Mouse (Mus musculus): ENCODE data around the gene Pipox. TPM values are rescaled to one million over a fixed set of nuclear protein-coding genes. Genes with fewer than 3 reads are reported as not detected.

The Pipox gene
- polyA plus RNA-seq, 1 experiment from 2014 or later = 7.3 TPM

Other genes starting within 250 kb of the Pipox start
- 3.6 and 3.7 TPM in 2 replicates for gene Nufip2, start 207.9 kb downstream of the Pipox start, polyA plus RNA-seq (2016; fragmentation: Nextera tagmentation; extraction: Ambion mirVana)
- gene Cryba1, start 168.8 kb downstream of the Pipox start, polyA plus RNA-seq (2016; fragmentation: Nextera tagmentation; extraction: Ambion mirVana) = 1.6 and 2.2 TPM in 2 replicates
- 29.7 and 32.9 TPM in 2 replicates for gene Myo18a, start 130.8 kb downstream of the Pipox start, polyA plus RNA-seq (2016; fragmentation: Nextera tagmentation; extraction: Ambion mirVana)
- gene Gm10277, start 106.3 kb downstream of the Pipox start, polyA plus RNA-seq (2016; fragmentation: Nextera tagmentation; extraction: Ambion mirVana) = 1.5 and 2.0 TPM in 2 replicates
- 8.8 and 19.3 TPM in 2 replicates for gene Sez6, start 36.7 kb upstream of the Pipox start, polyA plus RNA-seq (2016; fragmentation: Nextera tagmentation; extraction: Ambion mirVana)
- 14.5 and 19.7 TPM in 2 replicates for gene Phf12, start 88.7 kb upstream of the Pipox start, polyA plus RNA-seq (2016; fragmentation: Nextera tagmentation; extraction: Ambion mirVana)
- 16.6 and 17.0 TPM in 2 replicates for gene Dhrs13, start 138.2 kb upstream of the Pipox start, polyA plus RNA-seq (2016; fragmentation: Nextera tagmentation; extraction: Ambion mirVana)
- gene Flot2, start 143.8 kb upstream of the Pipox start, polyA plus RNA-seq (2016; fragmentation: Nextera tagmentation; extraction: Ambion mirVana) = 73.0 and 76.3 TPM in 2 replicates
- 40.6 and 41.4 TPM in 2 replicates for gene Eral1, start 186.3 kb upstream of the Pipox start, polyA plus RNA-seq (2016; fragmentation: Nextera tagmentation; extraction: Ambion mirVana)
- gene Fam222b, start 200.6 kb upstream of the Pipox start, polyA plus RNA-seq (2016; fragmentation: Nextera tagmentation; extraction: Ambion mirVana) = 29.2 and 33.8 TPM in 2 replicates

Measured in hindbrain, embryonic 10.5 days (tissue).